Mouse (Mus musculus) heart, embryonic 16.5 days (tissue): ENCODE measurements around the gene Tpst1. TPM values are rescaled to one million over a fixed set of nuclear protein-coding genes. Genes with fewer than 3 reads are reported as not detected.

Source experiments
- ATAC-seq: fragments of 200-750 bp; cut with Nextera tagmentation; replicated peaks from 2 replicates; pipeline ENCODE4 v1.8.0; 2017; ENCODE audit warnings: moderate number of reproducible peaks; ENCODE audit not compliant: insufficient read depth, low FRiP score; ENCODE audit errors: extremely low read depth
- H3K27ac ChIP-seq: fragments of 300-500 bp; sonication (generic); 2 replicates; pipeline ENCODE4 v1.5.1; 2014; ENCODE audit warnings: mild to moderate bottlenecking, low read length, control low read depth, moderate library complexity
- H3K27me3 ChIP-seq: fragments of 300-500 bp; sonication (generic); 2 replicates; pipeline ENCODE4 v1.6.1; 2014; ENCODE audit warnings: low read length, mixed read lengths; ENCODE audit not compliant: control insufficient read depth, insufficient read depth
- H3K36me3 ChIP-seq: fragments of 300-500 bp; sonication (generic); 2 replicates; pipeline ENCODE4 v1.6.1; 2014; ENCODE audit not compliant: control insufficient read depth, insufficient read depth
- H3K4me1 ChIP-seq: fragments of 300-500 bp; sonication (generic); 2 replicates; pipeline ENCODE4 v1.6.1; 2014; ENCODE audit warnings: low read length, mixed read lengths; ENCODE audit not compliant: control insufficient read depth, insufficient read depth
- H3K4me2 ChIP-seq: fragments of 300-500 bp; sonication (generic); 2 replicates; pipeline ENCODE4 v1.6.1; 2014; ENCODE audit warnings: low read depth, mild to moderate bottlenecking, control low read depth, low read length
- H3K4me3 ChIP-seq: fragments of 300-500 bp; sonication (generic); 2 replicates; pipeline ENCODE4 v1.5.1; 2014; ENCODE audit warnings: mild to moderate bottlenecking, control low read depth, low read length
- H3K9ac ChIP-seq: fragments of 300-500 bp; sonication (generic); 2 replicates; pipeline ENCODE4 v1.6.1; 2014; ENCODE audit warnings: low read length, control low read depth
- H3K9me3 ChIP-seq: fragments of 300-500 bp; sonication (generic); replicated peaks from 2 replicates; pipeline ENCODE4 v1.6.1; 2016; ENCODE audit warnings: low read length; ENCODE audit not compliant: control insufficient read depth
- WGBS: fragments of 180-500 bp; shearing (Covaris S2); extraction: QIAGEN DNeasy Blood & Tissue Kit; methylation state at CpG from one replicate; pipeline ENCODE4 v1.1.7; 2014; 5-methylcytosine and 5-hydroxymethylcytosine counted together
- polyA plus RNA-seq: library from polyadenylated mRNA; unstranded; fragments of >200 nt; fragmentation: Nextera tagmentation; extraction: Ambion mirVana; gene quantifications from 2 replicates; pipeline ENCODE4 v1.2.1, GENCODE M21; 2015

Tpst1 gene
- polyA plus RNA-seq, 1 experiment from 2014 or later, result 26.5 TPM

GRCm38 (mm10) chr5:130139393-130139792, 66.3 kb downstream of the Tpst1 start:
- no peaks in the 10 kb centered on the region for H3K9me3 ChIP-seq
- peaks cover 11% of the 10 kb centered on the region; the same call in 1 of the 2 replicates for H3K27me3 ChIP-seq
- ATAC-seq, result no peak
- 20% methylated on average over 8 of the region's 8 CpGs for WGBS
- H3K4me1 ChIP-seq, result peaks cover 5% of the 10 kb centered on the region
- no peak overlapping the region for H3K27ac ChIP-seq
- H3K36me3 ChIP-seq, result no peaks in the 10 kb centered on the region
- no peak overlapping the region for H3K4me3 ChIP-seq
- H3K4me2 ChIP-seq, result no peak overlapping the region
- no peak overlapping the region for H3K9ac ChIP-seq

- Histone ChIP-seq H3K4me2 (no peak overlapping the region), H3K9ac (no peak overlapping the region), H3K27ac (no peak overlapping the region), H3K9me3 (no peaks in the 10 kb centered on the region), H3K4me1 (peaks cover 12% of the 10 kb centered on the region), H3K4me3 (no peak overlapping the region), H3K27me3 (peaks cover 11% of the 10 kb centered on the region; the same call in 1 of the 2 replicates), H3K36me3 (no peaks in the 10 kb centered on the region)
- 73% methylated on average over 5 of the region's 5 CpGs for WGBS
- ATAC-seq, result no peak
Observed at GRCm38 (mm10) chr5:130141138-130141537, 68.0 kb downstream of the Tpst1 start.

- ATAC-seq, result no peak
- H3K27me3 ChIP-seq, result peaks cover 11% of the 10 kb centered on the region; the same call in 1 of the 2 replicates
- 42% methylated on average over 4 of the region's 4 CpGs for WGBS
- H3K9ac ChIP-seq, result no peak overlapping the region
- no peak overlapping the region for H3K4me2 ChIP-seq
- no peak overlapping the region for H3K4me3 ChIP-seq
- H3K27ac ChIP-seq, result no peak overlapping the region
- H3K4me1 ChIP-seq, result peaks cover 12% of the 10 kb centered on the region
- H3K36me3 ChIP-seq, result no peaks in the 10 kb centered on the region
- no peaks in the 10 kb centered on the region for H3K9me3 ChIP-seq
Observed at GRCm38 (mm10) chr5:130142041-130142440, 68.9 kb downstream of the Tpst1 start.

- Histone ChIP-seq H3K36me3 (no peaks in the 10 kb centered on the region), H3K4me1 (peaks cover 12% of the 10 kb centered on the region), H3K27ac (no peak overlapping the region), H3K27me3 (peaks cover 11% of the 10 kb centered on the region; the same call in 1 of the 2 replicates), H3K9me3 (no peaks in the 10 kb centered on the region), H3K4me3 (no peak overlapping the region), H3K4me2 (no peak overlapping the region), H3K9ac (no peak overlapping the region)
- 84% methylated on average over 7 of the region's 7 CpGs for WGBS
- ATAC-seq, result no peak
Observed at GRCm38 (mm10) chr5:130143101-130143500, 70.0 kb downstream of the Tpst1 start.

GRCm38 (mm10) chr5:130143977-130144333, 70.8 kb downstream of the Tpst1 start:
- H3K27me3 ChIP-seq, result peaks cover 6% of the 10 kb centered on the region; the same call in 1 of the 2 replicates
- peak overlapping the region; percentile 94 for H3K4me2 ChIP-seq
- H3K9me3 ChIP-seq, result no peaks in the 10 kb centered on the region
- H3K27ac ChIP-seq, result peak overlapping the region; percentile 37
- 0 out of 2 replicates have a peak, but pooled peaks cover 3% of the 10 kb centered on the region for H3K36me3 ChIP-seq
- peaks cover 12% of the 10 kb centered on the region for H3K4me1 ChIP-seq
- ATAC-seq, result peak; percentile 37
- peak overlapping the region; percentile 74 for H3K4me3 ChIP-seq
- WGBS, result 2% methylated on average over 20 of the region's 20 CpGs
- peak overlapping the region; percentile 67 for H3K9ac ChIP-seq

- Histone ChIP-seq H3K4me3 (peak within 1 kb of the TSS; percentile 74), H3K27me3 (peaks cover 6% of the 10 kb centered on the region; the same call in 1 of the 2 replicates), H3K4me2 (peak within 1 kb of the TSS; percentile 94), H3K4me1 (peaks cover 12% of the 10 kb centered on the region), H3K9ac (peak within 1 kb of the TSS; percentile 83), H3K9me3 (no peaks in the 10 kb centered on the region), H3K36me3 (0 out of 2 replicates have a peak, but pooled peaks cover 6% of the 10 kb centered on the region), H3K27ac (peak within 1 kb of the TSS; percentile 57)
- peak; percentile 95 for ATAC-seq
- WGBS, result under 1% methylated on average over 66 of the region's 66 CpGs
Observed at GRCm38 (mm10) chr5:130144334-130145312, 71.5 kb downstream of the Tpst1 start, which contains the start of gene Kctd7. Kctd7 (plus strand) TSS chr5:130144861.

GRCm38 (mm10) chr5:130145961-130146360, 72.8 kb downstream of the Tpst1 start:
- 67% methylated on average over 8 of the region's 8 CpGs for WGBS
- 0 out of 2 replicates have a peak, but pooled peaks cover 6% of the 10 kb centered on the region for H3K36me3 ChIP-seq
- no peak overlapping the region for H3K9ac ChIP-seq
- no peak for ATAC-seq
- H3K4me2 ChIP-seq, result peak overlapping the region; percentile 94
- H3K4me1 ChIP-seq, result peaks cover 12% of the 10 kb centered on the region
- H3K9me3 ChIP-seq, result no peaks in the 10 kb centered on the region
- no peak overlapping the region for H3K27ac ChIP-seq
- peaks cover 4% of the 10 kb centered on the region; the same call in 1 of the 2 replicates for H3K27me3 ChIP-seq
- peak overlapping the region; percentile 74; the same call in 1 of the 2 replicates for H3K4me3 ChIP-seq

- Histone ChIP-seq H3K4me3 (no peak overlapping the region), H3K27me3 (no peaks in the 10 kb centered on the region), H3K27ac (no peak overlapping the region), H3K4me1 (peaks cover 9% of the 10 kb centered on the region; the same call in 1 of the 2 replicates), H3K4me2 (no peak overlapping the region), H3K36me3 (peaks cover 14% of the 10 kb centered on the region), H3K9ac (no peak overlapping the region), H3K9me3 (no peaks in the 10 kb centered on the region)
- no peak for ATAC-seq
- WGBS, result 74% methylated on average over 7 of the region's 7 CpGs
Observed at GRCm38 (mm10) chr5:130149726-130150310, 76.7 kb downstream of the Tpst1 start.
